Mouse (Mus musculus) heart, embryonic 15.5 days (tissue): Measurements from ENCODE around the gene Fermt3. TPM values are rescaled to one million over a fixed set of nuclear protein-coding genes. Genes with fewer than 3 reads are reported as not detected.

Source experiments
- polyA plus RNA-seq: library from polyadenylated mRNA; unstranded; fragments of >200 nt; fragmentation: Nextera tagmentation; extraction: Ambion mirVana; gene quantifications from 2 replicates; pipeline ENCODE4 v1.2.1, GENCODE M21; 2015

The Fermt3 gene
- polyA plus RNA-seq, 1 experiment from 2014 or later: 6.5 TPM

Other genes with a start within 250 kb of the Fermt3 start
- gene Rps6ka4, start 178.8 kb downstream of the Fermt3 start, polyA plus RNA-seq: 15.3 and 20.4 TPM in 2 replicates
- 0.68 and 1.3 TPM in 2 replicates for gene Ccdc88b, start 161.3 kb downstream of the Fermt3 start, polyA plus RNA-seq
- gene Trmt112, start 109.8 kb downstream of the Fermt3 start, polyA plus RNA-seq: 72.8 and 80.1 TPM in 2 replicates
- gene Prdx5, start 109.4 kb downstream of the Fermt3 start, polyA plus RNA-seq: 302 and 344 TPM in 2 replicates
- gene Esrra, start 97.7 kb downstream of the Fermt3 start, polyA plus RNA-seq: 36.9 and 39.3 TPM in 2 replicates
- 1.9 and 3.4 TPM in 2 replicates for gene Catsperz, start 94.1 kb downstream of the Fermt3 start, polyA plus RNA-seq
- 0.14 and 1.1 TPM in 2 replicates for gene Kcnk4, start 85.0 kb downstream of the Fermt3 start, polyA plus RNA-seq
- 55.6 and 58.1 TPM in 2 replicates for gene Bad, start 77.6 kb downstream of the Fermt3 start, polyA plus RNA-seq
- gene Gpr137, start 77.0 kb downstream of the Fermt3 start, polyA plus RNA-seq: 20.8 and 27.7 TPM in 2 replicates
- 136 and 138 TPM in 2 replicates for gene Ppp1r14b, start 44.5 kb downstream of the Fermt3 start, polyA plus RNA-seq
- 16.4 and 25.3 TPM in 2 replicates for gene Plcb3, start 43.0 kb downstream of the Fermt3 start, polyA plus RNA-seq
- gene Fkbp2, start 39.0 kb downstream of the Fermt3 start, polyA plus RNA-seq: 77.0 and 91.2 TPM in 2 replicates
- 133 and 149 TPM in 2 replicates for gene Vegfb, start 31.8 kb downstream of the Fermt3 start, polyA plus RNA-seq
- gene Dnajc4, start 26.9 kb downstream of the Fermt3 start, polyA plus RNA-seq: 37.9 and 39.1 TPM in 2 replicates
- 29.9 TPM in 2 replicates for gene Nudt22, start 23.4 kb downstream of the Fermt3 start, polyA plus RNA-seq
- 17.4 and 18.0 TPM in 2 replicates for gene Trpt1, start 23.3 kb downstream of the Fermt3 start, polyA plus RNA-seq
- 168 and 203 TPM in 2 replicates for gene Stip1, start 20.5 kb upstream of the Fermt3 start, polyA plus RNA-seq
- gene Macrod1, start 37.3 kb upstream of the Fermt3 start, polyA plus RNA-seq: 49.1 and 57.6 TPM in 2 replicates
- 1.3 and 2.5 TPM in 2 replicates for gene Flrt1, start 86.3 kb upstream of the Fermt3 start, polyA plus RNA-seq
- 122 and 135 TPM in 2 replicates for gene Otub1, start 186.8 kb upstream of the Fermt3 start, polyA plus RNA-seq
- gene Cox8a, start 198.1 kb upstream of the Fermt3 start, polyA plus RNA-seq: 1,507 and 2,028 TPM in 2 replicates
- gene Naa40, start 221.7 kb upstream of the Fermt3 start, polyA plus RNA-seq: 48.2 and 56.2 TPM in 2 replicates
- 13.1 and 16.9 TPM in 2 replicates for gene Rcor2, start 247.9 kb upstream of the Fermt3 start, polyA plus RNA-seq